Mouse (Mus musculus) olfactory bulb, adult 2 months (tissue): ENCODE results near the gene Drd5.

Experiments used
- CTCF ChIP-seq: fragments of 200-500 bp; IDR thresholded peaks from 2 replicates; pipeline ENCODE4 v1.5.1; 2012; ENCODE audit warnings: low read depth, mild to moderate bottlenecking, low read length, moderate library complexity; ENCODE audit not compliant: insufficient read depth
- POLR2A ChIP-seq: fragments of 200-500 bp; IDR thresholded peaks from 2 replicates; pipeline ENCODE4 v1.6.1; 2012; ENCODE audit warnings: mild to moderate bottlenecking, low read depth, low read length, moderate library complexity; ENCODE audit not compliant: insufficient read depth

DNA sequence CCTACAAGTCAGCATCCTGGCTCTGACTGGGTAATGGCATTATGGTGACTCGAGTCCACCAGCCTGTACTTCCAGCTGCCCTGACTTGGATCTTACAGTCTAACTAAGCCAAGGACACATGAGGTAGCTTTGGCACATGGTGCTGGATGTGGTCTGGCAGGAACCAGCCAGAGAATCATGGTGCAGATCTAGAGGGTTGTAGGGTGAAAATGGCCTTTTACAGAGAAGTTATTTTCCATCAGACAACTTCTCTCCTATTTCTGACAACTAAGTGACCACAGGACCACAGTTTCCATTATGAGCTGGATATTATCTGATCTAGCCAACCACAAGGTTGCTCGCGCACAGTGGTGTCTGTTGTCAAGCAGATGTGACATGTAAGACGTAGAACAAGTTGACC, 45.3 kb upstream of the Drd5 start:
- TF ChIP-seq POLR2A (no peak), CTCF (no peak)
